16 mouse cellular contexts compared by ENCODE assay signal in the genomic region with DNA sequence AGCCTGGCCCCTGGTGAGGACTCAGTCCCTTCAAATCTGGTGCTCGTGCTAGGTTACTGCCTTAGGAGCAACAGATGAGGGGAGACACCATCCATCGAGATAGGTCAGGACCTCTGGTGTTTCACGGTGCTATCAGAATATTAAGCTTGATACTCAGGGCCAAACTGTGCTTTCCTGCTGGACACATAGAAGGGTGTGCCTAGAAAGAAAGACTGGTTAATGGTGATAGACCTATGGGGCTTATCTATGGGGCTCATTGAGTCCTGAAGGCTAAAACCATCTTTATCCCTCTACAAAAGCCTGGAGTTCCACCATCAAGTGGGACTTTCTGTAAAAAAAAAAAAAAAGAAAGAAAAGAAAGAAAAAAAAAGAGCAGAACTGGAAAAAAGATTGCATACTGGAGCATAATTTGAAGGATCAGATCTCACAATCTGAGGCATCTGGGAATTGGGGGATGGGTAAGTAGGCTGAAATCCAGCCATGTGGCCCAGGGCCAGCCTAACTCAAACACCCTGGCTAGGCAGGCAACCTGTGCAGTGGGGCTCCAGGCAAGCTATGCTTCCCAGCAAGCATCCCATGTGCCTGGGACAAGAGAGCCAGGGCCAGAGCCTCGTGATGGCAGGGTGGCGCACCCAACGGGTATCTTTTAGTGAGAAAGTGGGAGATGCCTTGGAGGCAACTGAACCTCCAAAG. TPM values are rescaled to one million over a fixed set of nuclear protein-coding genes. Genes with fewer than 3 reads are reported as not detected.
"Had no signal": no experiment of that assay in that cellular context is flagged by ENCODE, and none has a peak within 500 bp of the region (broad histone marks: within the 10 kb centered on the region; RNA-seq: fewer than 3 reads in every experiment).

No protein-coding gene starts in this region.

- H3K27me3 ChIP-seq: limb, embryonic 15.5 days; neural tube, embryonic 13.5 days had no signal

- H3K9me3 ChIP-seq: limb, embryonic 15.5 days; midbrain, embryonic 12.5 days; neural tube, embryonic 13.5 days had no signal

- H3K27ac ChIP-seq: layer of hippocampus, adult 2 months; limb, embryonic 15.5 days; midbrain, embryonic 12.5 days; neural tube, embryonic 13.5 days had no signal

- H3K4me2 ChIP-seq: limb, embryonic 15.5 days; lung, embryonic 14.5 days; midbrain, embryonic 12.5 days; neural tube, embryonic 13.5 days had no signal

- H3K9ac ChIP-seq: limb, embryonic 15.5 days; lung, embryonic 14.5 days; midbrain, embryonic 12.5 days; neural tube, embryonic 13.5 days had no signal

- ATAC-seq: midbrain, embryonic 16.5 days had no signal

- DNase-seq: kidney, adult 18-20 months; kidney, postnatal 10 days; kidney, postnatal 4 days; lung, embryonic 14.5 days; lung, postnatal 10 days; lung, postnatal 4 days; retina, postnatal 1 day; right cerebral cortex, postnatal 4 days; spleen, adult 18-20 months; thymus, adult 18-20 months; thymus, postnatal 25 days had no signal

- H3K4me1 ChIP-seq: midbrain, embryonic 12.5 days had no signal

- H3K36me3 ChIP-seq: limb, embryonic 15.5 days; midbrain, embryonic 12.5 days; neural tube, embryonic 13.5 days had no signal

- H3K4me3 ChIP-seq: layer of hippocampus, adult 2 months; limb, embryonic 15.5 days; midbrain, embryonic 12.5 days; neural tube, embryonic 13.5 days had no signal

RNA-seq across cellular contexts. Expression of a gene that starts 24.6 kb away (rescaled TPM):
- polyA plus RNA-seq: midbrain, embryonic 16.5 days had no signal
